Mouse (Mus musculus) left cerebral cortex, adult 2 months (tissue): Measurements from ENCODE around the gene Hipk3. TPM values are rescaled to one million over a fixed set of nuclear protein-coding genes. Genes with fewer than 3 reads are reported as not detected.

ENCODE experiments used
- DNase-seq, 2 experiments: peaks; one replicate each; pipeline ENCODE4 v3.0.0; 2021 to 2022; ENCODE audit warnings: low spot score in 2 of 2, mixed read lengths in 1 of 2; ENCODE audit errors: extremely low spot score in 1 of 2
- H3K27ac ChIP-seq: fragments of 200-600 bp; 2 replicates; pipeline ENCODE4 v1.8.1; 2022
- H3K4me3 ChIP-seq: fragments of 200-600 bp; 2 replicates; pipeline ENCODE4 v1.8.1; 2022
- CTCF ChIP-seq: fragments of 200-600 bp; IDR thresholded peaks from 2 replicates; pipeline ENCODE4 v1.8.1; 2022; ENCODE audit warnings: antibody characterized with exemption, mild to moderate bottlenecking, moderate library complexity
- intact Hi-C: fragments of 180-260 bp; cut with DNase I; formaldehyde crosslinking; loops from one replicate; pipeline ENCODE4 v1.15.1; 2025
- long read RNA-seq, 2 experiments: library from polyadenylated mRNA; stranded (forward); transcript quantifications; one replicate each; pipeline ENCODE4 v2.0.0; 2021; ENCODE audit warnings: borderline mapping rate in 2 of 2
- total RNA-seq, 2 experiments: library from RNA; stranded (reverse); gene quantifications; 2 replicates each; pipeline ENCODE4 v1.2.3; 2021

Gene Hipk3
- 100 to 1,000 TPM in 1 of 2 experiments, 10 to 100 TPM in 1; 95.6 to 101 TPM for total RNA-seq
- long read RNA-seq, experiment 1, full-length matches to known transcripts, result 56 of 107 reads
- long read RNA-seq, experiment 1, partial matches to known transcripts, result 14 of 107 reads
- long read RNA-seq, experiment 1, other reads (novel, unspliced or antisense), result 37 of 107 reads
- long read RNA-seq, experiment 2, full-length matches to known transcripts, result 33 of 73 reads
- long read RNA-seq, experiment 2, partial matches to known transcripts, result 6 of 73 reads
- long read RNA-seq, experiment 2, other reads (novel, unspliced or antisense), result 34 of 73 reads

- peak; percentile 53 for TF ChIP-seq CTCF
Observed at GRCm38 (mm10) chr2:104493951-104494800, at the start of gene Hipk3. Gene Hipk3 (minus strand): TSS chr2:104494446.

GRCm38 (mm10) chr2:104540286-104540685 is 46.0 kb upstream of the Hipk3 start:
- TF ChIP-seq CTCF, result no peak
- no peak overlapping the region for H3K27ac ChIP-seq
- DNase-seq, result no peak
- intact Hi-C loops, result no loop called here
- no peak overlapping the region for H3K4me3 ChIP-seq

More at GRCm38 (mm10) chr2:104493951-104494800, at the start of gene Hipk3:
- intact Hi-C loops, result loop anchor here (1.0 to 10.0 kb wide), 5 partner anchors 37 to 159 kb away; partner anchors contain the start of gene Cstf3
- H3K27ac ChIP-seq, result peak within 1 kb of the TSS; percentile 100
- H3K4me3 ChIP-seq, result peak within 1 kb of the TSS; percentile 91
- peak; percentile 75 to 82 for DNase-seq

GRCm38 (mm10) chr2:104534751-104535150 is 40.5 kb upstream of the Hipk3 start:
- intact Hi-C loops, result no loop called here
- H3K27ac ChIP-seq, result no peak overlapping the region
- H3K4me3 ChIP-seq, result no peak overlapping the region
- no peak for DNase-seq
- TF ChIP-seq CTCF, result no peak

DNA sequence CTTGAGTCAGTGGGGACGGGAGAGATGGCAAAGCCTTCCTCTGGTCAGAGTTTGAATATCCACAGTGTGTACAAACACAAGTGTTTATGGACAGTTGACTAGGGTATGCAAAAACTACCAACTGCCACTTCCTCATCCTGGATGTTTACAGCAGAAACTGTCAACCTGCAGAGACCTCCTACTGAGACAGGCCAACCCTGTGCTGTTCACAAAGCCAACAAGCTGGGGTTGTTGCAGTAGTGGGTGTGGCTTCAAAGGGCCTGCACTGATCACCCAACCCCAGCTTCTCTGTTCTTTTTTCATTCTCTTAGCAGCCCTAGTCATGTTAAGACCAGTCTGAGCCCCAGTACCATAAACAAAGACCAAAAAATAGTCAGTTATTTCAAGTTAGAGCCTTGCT is 38.3 kb upstream of the Hipk3 start:
- Histone ChIP-seq H3K27ac (no peak overlapping the region), H3K4me3 (no peak overlapping the region)
- no peak for DNase-seq
- no peak for TF ChIP-seq CTCF
- intact Hi-C loops, result no loop called here

DNA sequence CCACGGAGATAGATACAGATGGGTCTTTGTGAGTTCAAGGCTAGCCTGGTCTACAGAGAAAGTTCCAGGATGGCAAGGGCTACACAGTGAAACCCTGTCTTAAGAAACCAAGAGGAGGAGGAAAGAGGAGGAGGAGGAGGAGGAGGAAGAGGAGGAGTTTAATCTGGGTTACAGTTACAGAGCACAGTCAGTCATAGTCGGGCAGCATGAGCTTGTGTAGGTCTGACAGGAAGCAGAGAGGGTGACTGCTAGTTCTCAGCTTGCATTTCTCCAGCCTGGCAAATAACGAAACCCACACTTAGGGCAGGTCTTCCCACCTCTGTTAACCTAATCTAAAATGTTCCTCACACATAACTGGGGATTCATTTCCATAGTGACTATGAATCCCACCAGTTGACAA is 32.3 kb upstream of the Hipk3 start:
- no peak for TF ChIP-seq CTCF
- intact Hi-C loops, result no loop called here
- no peak for DNase-seq
- Histone ChIP-seq H3K27ac (no peak overlapping the region), H3K4me3 (no peak overlapping the region)

DNA sequence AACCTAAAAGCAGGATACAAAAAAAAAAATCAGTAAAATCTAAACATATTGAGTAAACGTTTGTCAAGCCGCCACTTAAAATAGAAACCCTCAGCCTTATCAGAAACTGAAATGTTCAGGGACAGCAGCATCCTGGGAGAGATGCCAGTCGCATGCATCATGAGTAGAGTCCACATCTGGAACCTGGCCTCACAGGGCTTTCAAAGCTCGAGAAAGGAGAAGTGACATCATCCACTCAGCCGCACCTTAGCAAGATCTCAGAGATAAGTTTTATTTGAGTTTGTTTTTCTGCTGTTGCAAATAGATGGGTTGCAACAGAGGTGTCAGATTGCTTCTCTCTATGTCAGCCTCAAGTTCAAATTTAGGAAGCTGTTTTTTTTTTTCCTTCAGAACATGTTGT is 31.3 kb upstream of the Hipk3 start:
- no peak for TF ChIP-seq CTCF
- no peak for DNase-seq
- Histone ChIP-seq H3K4me3 (no peak overlapping the region), H3K27ac (no peak overlapping the region)
- intact Hi-C loops, result no loop called here

DNA sequence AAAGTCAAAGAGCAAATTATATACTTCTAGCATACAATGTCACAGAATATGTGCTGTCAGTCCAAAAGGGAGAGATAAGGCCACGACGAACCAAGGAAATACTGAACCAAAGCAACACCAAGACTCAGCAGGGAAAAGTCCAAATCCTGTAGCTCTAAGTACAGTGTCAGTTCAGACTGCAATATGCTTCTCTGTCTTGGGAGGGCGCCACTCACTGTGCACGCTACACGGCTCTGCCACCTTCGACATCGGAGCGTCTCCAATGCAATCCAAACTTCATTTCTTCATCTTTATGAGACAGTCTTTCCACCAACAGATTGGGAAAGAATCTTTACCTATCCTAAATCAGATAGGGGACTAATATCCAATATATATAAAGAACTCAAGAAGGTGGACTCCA is 17.4 kb upstream of the Hipk3 start:
- intact Hi-C loops, result no loop called here
- Histone ChIP-seq H3K4me3 (no peak overlapping the region), H3K27ac (no peak overlapping the region)
- no peak; the same call in 1 of the 2 replicates for TF ChIP-seq CTCF
- DNase-seq, result no peak

DNA sequence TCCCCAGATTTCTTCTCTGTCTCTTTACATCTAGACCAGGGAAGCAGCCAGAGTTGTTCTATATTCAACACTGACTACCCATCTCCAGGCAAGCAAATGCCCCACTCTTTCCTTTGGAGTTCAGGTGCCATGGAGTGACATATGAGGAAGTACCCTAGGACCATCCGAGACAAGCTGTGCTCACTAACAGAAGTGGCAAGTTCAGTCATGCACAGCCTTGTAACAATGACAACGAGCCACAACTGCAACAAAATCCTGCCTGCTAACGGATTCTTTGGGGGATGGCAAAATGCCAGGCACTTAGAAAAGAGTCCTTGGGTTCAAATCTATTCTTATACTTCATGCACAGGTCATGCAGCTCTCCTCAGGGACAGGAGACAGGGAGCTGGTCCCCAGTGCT is 8.1 kb upstream of the Hipk3 start:
- TF ChIP-seq CTCF, result no peak
- no peak for DNase-seq
- H3K4me3 ChIP-seq, result no peak overlapping the region
- intact Hi-C loops, result no loop called here
- H3K27ac ChIP-seq, result no peak overlapping the region

DNA sequence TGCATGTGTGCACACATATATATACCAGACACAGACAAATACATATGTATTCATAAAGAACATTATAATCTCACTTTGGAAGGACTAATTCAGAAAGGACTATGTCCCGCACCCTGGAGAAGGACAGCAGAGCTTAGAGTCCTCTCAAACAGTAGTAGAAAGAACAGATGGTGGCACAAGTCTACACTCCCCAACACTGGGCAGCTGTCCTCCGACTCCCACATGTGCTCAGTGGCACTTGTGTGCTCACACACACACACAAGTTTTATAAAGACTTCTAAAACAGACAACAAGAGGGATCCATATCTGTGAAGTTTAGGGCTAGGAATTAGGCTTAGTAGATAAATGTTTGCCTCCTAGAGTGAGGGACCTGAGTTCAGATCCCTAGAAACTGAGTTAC is 6.8 kb upstream of the Hipk3 start:
- Histone ChIP-seq H3K27ac (no peak overlapping the region), H3K4me3 (no peak overlapping the region)
- no peak for DNase-seq
- no peak for TF ChIP-seq CTCF
- intact Hi-C loops, result no loop called here

GRCm38 (mm10) chr2:104497771-104498170 is 3.5 kb upstream of the Hipk3 start:
- no peak for TF ChIP-seq CTCF
- H3K27ac ChIP-seq, result peak overlapping the region; percentile 87
- intact Hi-C loops, result loop anchor here (2.0 to 10.0 kb wide), 2 partner anchors 63 to 163 kb away; no protein-coding TSS in a partner anchor
- no peak overlapping the region for H3K4me3 ChIP-seq
- DNase-seq, result peak; percentile 28 to 45

- TF ChIP-seq CTCF, result no peak
- no peak for DNase-seq
- no peak overlapping the region for H3K4me3 ChIP-seq
- H3K27ac ChIP-seq, result peak overlapping the region; percentile 87
- intact Hi-C loops, result loop anchor here (2.0 to 10.0 kb wide), 2 partner anchors 64 to 162 kb away; no protein-coding TSS in a partner anchor
Observed at GRCm38 (mm10) chr2:104497231-104497630, 3.0 kb upstream of the Hipk3 start.

GRCm38 (mm10) chr2:104496206-104496605 is 2.0 kb upstream of the Hipk3 start:
- intact Hi-C loops, result loop anchor here (2.0 to 10.0 kb wide), 2 partner anchors 65 to 161 kb away; no protein-coding TSS in a partner anchor

More at GRCm38 (mm10) chr2:104496206-104496605, 2.0 kb upstream of the Hipk3 start:
- no peak overlapping the region for H3K4me3 ChIP-seq
- DNase-seq, result no peak
- TF ChIP-seq CTCF, result no peak
- peak overlapping the region; percentile 87; the same call in 1 of the 2 replicates for H3K27ac ChIP-seq
